Mouse (Mus musculus) forebrain, embryonic 10.5 days (tissue): ENCODE results near the gene Hltf. TPM values are rescaled to one million over a fixed set of nuclear protein-coding genes. Genes with fewer than 3 reads are reported as not detected.
"Not testable (repeated sequence)": the region's sequence is repeated elsewhere in the genome, so short reads cannot be mapped to it uniquely, and the experiment has no call there.

ENCODE experiments used
- DNase-seq: peaks from one replicate; pipeline ENCODE4 v3.0.0-alpha.2; 2017; ENCODE audit warnings: low spot score; ENCODE audit errors: extremely low spot score
- H3K27ac ChIP-seq: fragments of 300-500 bp; sonication (generic); 2 replicates; pipeline ENCODE4 v1.5.1; 2016; ENCODE audit warnings: mild to moderate bottlenecking
- H3K27me3 ChIP-seq: fragments of 300-500 bp; sonication (generic); 2 replicates; pipeline ENCODE4 v1.6.1; 2016; ENCODE audit warnings: mild to moderate bottlenecking; ENCODE audit not compliant: poor library complexity, severe bottlenecking
- H3K36me3 ChIP-seq: fragments of 300-500 bp; sonication (generic); replicated peaks from 2 replicates; pipeline ENCODE4 v1.6.1; 2016; ENCODE audit warnings: mild to moderate bottlenecking, moderate library complexity
- H3K4me1 ChIP-seq: fragments of 300-500 bp; sonication (generic); 2 replicates; pipeline ENCODE4 v1.6.1; 2016
- H3K4me3 ChIP-seq: fragments of 300-500 bp; sonication (generic); 2 replicates; pipeline ENCODE4 v1.5.1; 2016; ENCODE audit warnings: mild to moderate bottlenecking, moderate library complexity
- H3K9me3 ChIP-seq: fragments of 300-500 bp; sonication (generic); 2 replicates; pipeline ENCODE4 v1.6.1; 2016; ENCODE audit warnings: mild to moderate bottlenecking, moderate library complexity
- WGBS: fragments of 180-500 bp; shearing (Covaris S2); methylation state at CpG from one replicate; pipeline ENCODE4 v1.1.7; 2016; 5-methylcytosine and 5-hydroxymethylcytosine counted together
- polyA plus RNA-seq: library from polyadenylated mRNA; unstranded; fragments of >200 nt; fragmentation: Nextera tagmentation; extraction: Ambion mirVana; gene quantifications from 2 replicates; pipeline ENCODE4 v1.2.1, GENCODE M21; 2016

The Hltf gene
- polyA plus RNA-seq, 1 experiment from 2014 or later = 19.7 TPM

DNA sequence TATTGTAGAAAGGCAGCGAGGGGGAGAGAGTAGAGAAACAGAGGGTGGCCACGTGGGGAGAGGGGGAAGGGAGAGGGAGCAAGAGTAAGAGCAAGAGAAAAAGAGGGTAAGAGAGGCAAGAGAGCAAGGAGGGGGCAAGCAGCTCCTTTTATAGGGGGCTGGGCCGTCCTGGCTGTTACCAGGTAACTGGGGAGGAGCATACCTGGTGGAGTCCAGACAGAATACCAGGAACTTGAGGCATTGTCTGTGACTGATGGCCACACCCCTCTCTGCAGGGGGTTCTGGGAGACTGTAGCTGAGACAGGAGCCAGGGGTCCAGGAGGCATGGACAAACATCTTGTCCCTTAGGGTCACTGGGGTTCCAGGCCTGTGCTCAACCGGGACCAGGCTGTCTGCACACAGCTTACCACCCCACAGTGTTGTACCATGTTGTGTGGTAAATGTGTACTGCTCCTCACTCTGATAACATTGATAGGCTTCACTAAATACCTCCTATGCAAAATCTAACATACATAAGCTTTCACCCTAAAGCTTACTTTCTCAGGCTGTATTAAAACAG, 62.2 kb downstream of the Hltf start:
- Histone ChIP-seq H3K27ac (no peak overlapping the region), H3K4me1 (0 out of 2 replicates have a peak, but pooled peaks cover 3% of the 10 kb centered on the region), H3K9me3 (no peaks in the 10 kb centered on the region), H3K4me3 (no peak overlapping the region), H3K36me3 (peaks cover 25% of the 10 kb centered on the region), H3K27me3 (no peaks in the 10 kb centered on the region)
- WGBS = 71% methylated on average over 4 of the region's 4 CpGs
- DNase-seq = no peak

DNA sequence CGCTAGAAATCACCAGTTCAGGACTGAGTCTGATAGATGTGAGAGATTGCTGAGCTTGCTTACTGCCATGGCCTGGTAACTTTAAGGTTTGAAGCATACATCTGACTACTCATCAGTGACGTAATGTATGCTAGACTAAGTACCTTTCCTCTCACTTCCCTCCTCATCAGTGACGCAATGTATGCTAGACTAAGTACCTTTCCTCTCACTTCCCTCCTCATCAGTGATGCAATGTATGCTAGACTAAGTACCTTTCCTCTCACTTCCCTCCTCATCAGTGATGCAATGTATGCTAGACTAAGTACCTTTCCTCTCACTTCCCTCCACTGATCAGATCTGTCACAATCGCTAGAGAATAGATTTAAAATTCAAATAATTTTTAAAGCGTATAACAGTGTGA, 64.0 kb downstream of the Hltf start:
- H3K27me3 ChIP-seq, H3K4me1 ChIP-seq, H3K9me3 ChIP-seq, DNase-seq, H3K4me3 ChIP-seq, H3K27ac ChIP-seq: not testable (repeated sequence)
- WGBS = 94% methylated on average over 5 of the region's 5 CpGs
- peaks cover 32% of the 10 kb centered on the region for H3K36me3 ChIP-seq

DNA sequence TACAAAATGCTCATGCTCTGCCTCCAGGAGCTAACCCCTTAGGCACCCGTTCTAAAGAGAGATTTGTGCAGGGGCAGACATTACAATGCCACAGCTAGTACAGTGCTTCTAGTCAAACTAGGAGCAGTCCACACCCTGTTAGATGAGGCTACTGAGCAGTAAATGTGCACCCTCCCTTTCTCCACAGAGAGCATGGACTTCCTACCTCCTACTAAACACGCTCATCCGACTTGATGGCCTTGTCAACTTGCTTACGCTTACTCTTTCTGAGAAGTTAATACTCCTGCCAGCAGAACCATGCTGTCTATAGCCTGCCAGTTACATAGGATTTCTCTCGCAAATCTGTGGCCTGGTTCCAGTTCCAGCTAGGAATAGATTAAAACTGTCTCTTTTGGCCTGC, 68.0 kb downstream of the Hltf start:
- no peaks in the 10 kb centered on the region for H3K27me3 ChIP-seq
- peaks cover 23% of the 10 kb centered on the region for H3K36me3 ChIP-seq
- H3K4me3 ChIP-seq = no peak overlapping the region
- no peak overlapping the region for H3K27ac ChIP-seq
- 95% methylated on average over 5 of the region's 5 CpGs for WGBS
- DNase-seq = no peak
- no peaks in the 10 kb centered on the region for H3K9me3 ChIP-seq
- 0 out of 2 replicates have a peak, but pooled peaks cover 3% of the 10 kb centered on the region for H3K4me1 ChIP-seq

DNA sequence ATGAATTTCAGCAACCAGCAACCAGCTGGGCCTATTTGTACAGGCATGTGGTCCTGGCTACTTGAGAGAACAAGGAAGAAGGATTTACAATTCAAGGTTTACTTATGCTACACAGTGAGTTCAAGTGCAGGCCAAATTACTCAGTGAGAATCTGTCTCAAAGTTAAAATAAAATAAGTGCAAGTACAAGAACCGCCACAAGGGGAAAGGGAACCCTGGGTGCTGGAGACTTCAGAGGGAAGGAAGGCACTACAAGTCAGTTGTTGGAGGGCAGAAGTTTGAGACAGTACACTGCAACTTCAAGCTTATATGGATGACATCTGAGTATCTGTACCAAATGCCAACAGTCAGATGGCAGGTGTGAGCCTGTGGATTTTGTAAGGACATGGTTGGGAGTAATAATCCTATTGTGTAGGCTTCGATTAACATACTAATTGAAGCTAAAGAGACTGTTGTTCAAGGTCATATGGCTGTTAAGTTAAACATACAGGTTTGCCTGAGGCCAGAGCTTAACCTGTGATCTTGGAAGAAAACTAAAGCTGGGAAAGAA, 69.5 kb downstream of the Hltf start:
- Histone ChIP-seq H3K4me1 (0 out of 2 replicates have a peak, but pooled peaks cover 3% of the 10 kb centered on the region), H3K27me3 (no peaks in the 10 kb centered on the region), H3K9me3 (no peaks in the 10 kb centered on the region; the same call in 1 of the 2 replicates), H3K36me3 (peaks cover 24% of the 10 kb centered on the region), H3K4me3 (no peak overlapping the region), H3K27ac (no peak overlapping the region)
- DNase-seq = no peak
- 67% methylated on average over 2 of the region's 2 CpGs for WGBS

DNA sequence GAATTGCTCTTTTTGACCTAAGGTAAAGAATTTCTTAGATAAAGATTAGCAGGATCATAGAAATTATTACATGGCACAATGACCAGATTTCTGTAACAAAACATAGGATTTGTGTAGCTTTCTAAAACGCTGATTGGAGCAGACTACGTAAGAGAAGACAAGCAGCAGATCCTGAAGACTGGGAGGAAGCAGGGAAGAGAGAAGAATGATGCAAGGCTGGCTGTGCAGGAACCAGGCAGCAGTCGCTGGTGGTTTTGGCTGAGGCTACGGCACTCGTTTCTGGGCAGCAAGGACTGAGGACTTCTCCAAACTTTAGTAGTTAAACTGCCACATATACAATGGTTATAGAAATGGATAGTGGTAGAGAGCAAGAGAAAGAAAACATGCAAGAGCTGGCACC, 71.9 kb downstream of the Hltf start:
- H3K9me3 ChIP-seq = no peaks in the 10 kb centered on the region; the same call in 1 of the 2 replicates
- 85% methylated on average over 5 of the region's 5 CpGs for WGBS

GRCm38 (mm10) chr3:20130456-20131349, 73.1 kb downstream of the Hltf start:
- no peak for DNase-seq
- Histone ChIP-seq H3K36me3 (peaks cover 12% of the 10 kb centered on the region), H3K27me3 (no peaks in the 10 kb centered on the region), H3K4me1 (0 out of 2 replicates have a peak, but pooled peaks cover 3% of the 10 kb centered on the region), H3K9me3 (no peaks in the 10 kb centered on the region; the same call in 1 of the 2 replicates), H3K4me3 (no peak overlapping the region), H3K27ac (no peak overlapping the region)
- WGBS = 97% methylated on average over 8 of the region's 8 CpGs

More for the DNA sequence above, 71.9 kb downstream of the Hltf start:
- Histone ChIP-seq H3K27me3 (no peaks in the 10 kb centered on the region), H3K4me3 (no peak overlapping the region), H3K27ac (no peak overlapping the region), H3K4me1 (0 out of 2 replicates have a peak, but pooled peaks cover 3% of the 10 kb centered on the region), H3K36me3 (peaks cover 16% of the 10 kb centered on the region)
- DNase-seq = no peak

DNA sequence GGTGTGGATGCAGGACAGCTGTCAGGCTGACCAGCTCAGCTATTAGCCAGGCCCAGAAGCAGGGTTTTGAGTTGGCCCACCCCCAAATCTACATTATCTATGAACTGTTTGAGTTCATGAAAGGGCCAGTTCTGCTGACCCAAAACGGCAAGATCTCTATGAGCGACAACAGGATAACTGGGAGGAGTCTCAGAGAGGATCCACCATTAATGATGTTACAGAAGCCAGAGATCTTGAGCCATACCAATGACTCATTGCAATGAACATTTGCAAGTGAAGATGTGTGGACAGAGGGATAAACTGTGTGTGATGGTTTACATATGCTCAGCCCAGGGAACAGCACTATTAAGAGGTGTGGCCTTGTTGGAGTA, 73.7 kb downstream of the Hltf start:
- 95% methylated on average over 2 of the region's 2 CpGs for WGBS
- H3K27ac ChIP-seq = no peak overlapping the region
- no peak overlapping the region for H3K4me3 ChIP-seq
- H3K36me3 ChIP-seq = peaks cover 9% of the 10 kb centered on the region
- no peak for DNase-seq
- no peaks in the 10 kb centered on the region; the same call in 1 of the 2 replicates for H3K9me3 ChIP-seq
- H3K4me1 ChIP-seq = 0 out of 2 replicates have a peak, but pooled peaks cover 3% of the 10 kb centered on the region
- no peaks in the 10 kb centered on the region for H3K27me3 ChIP-seq

GRCm38 (mm10) chr3:20132731-20133130, 75.1 kb downstream of the Hltf start:
- Histone ChIP-seq H3K27me3 (no peaks in the 10 kb centered on the region), H3K4me1 (no peaks in the 10 kb centered on the region), H3K27ac (no peak overlapping the region), H3K9me3 (no peaks in the 10 kb centered on the region; the same call in 1 of the 2 replicates), H3K4me3 (no peak overlapping the region), H3K36me3 (peaks cover 13% of the 10 kb centered on the region)
- WGBS = 90% methylated on average over 1 of the region's 1 CpGs
- no peak for DNase-seq

DNA sequence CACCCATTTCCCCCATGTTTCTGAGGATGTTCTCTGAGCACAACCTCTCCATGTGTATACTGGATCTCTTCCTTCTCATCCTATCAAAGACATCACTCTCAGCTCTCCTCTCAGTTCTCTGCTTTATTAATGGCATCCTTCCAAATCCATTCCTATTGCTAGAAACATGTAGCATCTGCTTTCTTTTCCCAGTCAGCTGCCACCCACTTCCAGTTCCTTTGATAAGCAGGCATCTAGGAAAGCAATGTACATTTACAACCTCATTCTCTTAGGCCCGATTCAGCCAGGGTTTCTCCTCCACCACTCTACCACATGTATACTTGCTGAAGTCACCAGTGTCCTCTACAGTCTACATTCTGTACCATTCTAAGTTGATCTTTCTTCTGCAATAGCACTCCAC, 76.1 kb downstream of the Hltf start:
- 90% methylated on average over 1 of the region's 1 CpGs for WGBS
- H3K36me3 ChIP-seq = peaks cover 13% of the 10 kb centered on the region
- no peaks in the 10 kb centered on the region; the same call in 1 of the 2 replicates for H3K9me3 ChIP-seq
- no peaks in the 10 kb centered on the region for H3K4me1 ChIP-seq
- DNase-seq = no peak
- no peaks in the 10 kb centered on the region for H3K27me3 ChIP-seq
- H3K4me3 ChIP-seq = no peak overlapping the region
- no peak overlapping the region for H3K27ac ChIP-seq

GRCm38 (mm10) chr3:20134545-20134944, 76.9 kb downstream of the Hltf start:
- WGBS = 87% methylated on average over 3 of the region's 3 CpGs
- Histone ChIP-seq H3K36me3 (peaks cover 13% of the 10 kb centered on the region), H3K27me3 (no peaks in the 10 kb centered on the region), H3K27ac (no peak overlapping the region), H3K4me3 (no peak overlapping the region), H3K9me3 (no peaks in the 10 kb centered on the region; the same call in 1 of the 2 replicates), H3K4me1 (no peaks in the 10 kb centered on the region)
- DNase-seq = no peak

DNA sequence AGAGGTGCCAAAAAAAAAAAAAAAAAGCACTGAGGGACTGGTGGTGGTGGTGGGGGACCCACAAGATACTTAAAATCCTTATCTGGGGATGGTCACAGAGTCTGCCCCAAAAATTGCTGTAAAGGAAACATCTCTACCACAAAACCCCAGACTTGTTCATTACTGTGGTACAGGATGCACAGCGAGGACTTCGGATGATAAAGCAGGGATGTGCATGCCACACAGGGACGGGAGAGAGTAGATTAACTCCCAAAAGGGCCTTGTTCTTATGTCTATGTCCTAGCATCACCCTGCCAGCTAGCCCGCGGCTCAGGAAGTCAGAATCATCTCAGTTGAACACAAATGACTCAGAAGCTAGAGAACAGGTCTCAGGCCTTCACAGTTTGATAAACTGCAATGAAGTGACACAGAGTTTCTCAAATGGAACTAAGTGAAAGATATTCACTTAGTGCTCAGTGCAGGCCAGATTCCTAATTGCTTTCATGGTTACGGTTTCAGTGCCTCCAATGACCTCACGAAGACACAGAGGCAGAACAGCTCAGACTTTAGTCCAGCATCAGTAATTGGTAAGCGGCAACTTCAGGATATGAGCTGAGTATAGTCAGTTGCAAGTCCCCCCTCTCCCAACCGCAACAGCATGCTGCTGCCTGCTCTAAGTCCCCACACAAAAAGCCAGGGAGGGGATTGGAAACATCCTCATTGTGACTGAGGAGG, 79.4 kb downstream of the Hltf start:
- Histone ChIP-seq H3K9me3 (no peaks in the 10 kb centered on the region), H3K27me3 (no peaks in the 10 kb centered on the region), H3K4me1 (peaks cover 8% of the 10 kb centered on the region), H3K36me3 (peaks cover 11% of the 10 kb centered on the region), H3K27ac (no peak overlapping the region), H3K4me3 (no peak overlapping the region)
- DNase-seq = no peak
- 92% methylated on average over 9 of the region's 9 CpGs for WGBS

- Histone ChIP-seq H3K9me3 (no peaks in the 10 kb centered on the region), H3K27ac (peak overlapping the region; percentile 63; the same call in 1 of the 2 replicates), H3K4me1 (peaks cover 36% of the 10 kb centered on the region), H3K27me3 (no peaks in the 10 kb centered on the region), H3K4me3 (no peak overlapping the region), H3K36me3 (peaks cover 11% of the 10 kb centered on the region)
- no peak for DNase-seq
Measured at GRCm38 (mm10) chr3:20141240-20141639, 83.6 kb downstream of the Hltf start.
